Mouse (Mus musculus) thymus, adult 2 months (tissue): Measurements from ENCODE around the gene Gpr157. TPM values are rescaled to one million over a fixed set of nuclear protein-coding genes. Genes with fewer than 3 reads are reported as not detected.
A peak's percentile ranks its signal among the peaks of the same experiment; 100 is the strongest.

Experiments used
- DNase-seq: peaks from one replicate; pipeline ENCODE4 v3.0.0; 2021
- H3K27ac ChIP-seq: fragments of 200-500 bp; 2 replicates; pipeline ENCODE4 v1.5.1; 2012; ENCODE audit warnings: low read length, control low read depth; ENCODE audit not compliant: control insufficient read depth, insufficient read depth
- H3K27me3 ChIP-seq: fragments of 200-500 bp; 2 replicates; pipeline ENCODE4 v1.6.1; 2012; ENCODE audit warnings: mild to moderate bottlenecking, low read length, moderate library complexity, mixed read lengths; ENCODE audit not compliant: control insufficient read depth, insufficient read depth
- H3K36me3 ChIP-seq: fragments of 200-500 bp; 2 replicates; pipeline ENCODE4 v1.6.1; 2012; ENCODE audit warnings: mild to moderate bottlenecking, low read length, moderate library complexity; ENCODE audit not compliant: control insufficient read depth, insufficient read depth
- H3K4me1 ChIP-seq: fragments of 200-500 bp; replicated peaks from 2 replicates; pipeline ENCODE4 v1.6.1; 2012; ENCODE audit warnings: low read length; ENCODE audit not compliant: control insufficient read depth, insufficient read depth
- H3K4me3 ChIP-seq: fragments of 200-500 bp; 2 replicates; pipeline ENCODE4 v1.5.1; 2012; ENCODE audit warnings: mild to moderate bottlenecking, low read length, control low read depth, moderate library complexity; ENCODE audit not compliant: control insufficient read depth, insufficient read depth
- CTCF ChIP-seq: fragments of 200-500 bp; IDR thresholded peaks from 2 replicates; pipeline ENCODE4 v1.5.1; 2012; ENCODE audit warnings: mild to moderate bottlenecking, control low read depth, low read length, moderate library complexity, borderline replicate concordance; ENCODE audit not compliant: control insufficient read depth, poor library complexity, insufficient read depth; ENCODE audit errors: extremely low read depth
- POLR2A ChIP-seq: fragments of 200-500 bp; IDR thresholded peaks from 2 replicates; pipeline ENCODE4 v1.6.1; 2012; ENCODE audit warnings: mild to moderate bottlenecking, low read length, control low read depth, moderate library complexity; ENCODE audit not compliant: control insufficient read depth, poor library complexity, insufficient read depth; ENCODE audit errors: extremely low read depth
- WGBS: fragments of 180-500 bp; shearing (Covaris S2); methylation state at CpG from one replicate; pipeline ENCODE4 v1.1.7; 2018; 5-methylcytosine and 5-hydroxymethylcytosine counted together
- polyA plus RNA-seq: library from polyadenylated mRNA; depleted of rRNA; stranded (reverse); fragments of >200 nt; gene quantifications from 2 replicates; pipeline ENCODE4 v1.2.3, GENCODE M21; 2012

Gpr157 gene
- polyA plus RNA-seq, 1 experiment: 7.4 TPM

DNA sequence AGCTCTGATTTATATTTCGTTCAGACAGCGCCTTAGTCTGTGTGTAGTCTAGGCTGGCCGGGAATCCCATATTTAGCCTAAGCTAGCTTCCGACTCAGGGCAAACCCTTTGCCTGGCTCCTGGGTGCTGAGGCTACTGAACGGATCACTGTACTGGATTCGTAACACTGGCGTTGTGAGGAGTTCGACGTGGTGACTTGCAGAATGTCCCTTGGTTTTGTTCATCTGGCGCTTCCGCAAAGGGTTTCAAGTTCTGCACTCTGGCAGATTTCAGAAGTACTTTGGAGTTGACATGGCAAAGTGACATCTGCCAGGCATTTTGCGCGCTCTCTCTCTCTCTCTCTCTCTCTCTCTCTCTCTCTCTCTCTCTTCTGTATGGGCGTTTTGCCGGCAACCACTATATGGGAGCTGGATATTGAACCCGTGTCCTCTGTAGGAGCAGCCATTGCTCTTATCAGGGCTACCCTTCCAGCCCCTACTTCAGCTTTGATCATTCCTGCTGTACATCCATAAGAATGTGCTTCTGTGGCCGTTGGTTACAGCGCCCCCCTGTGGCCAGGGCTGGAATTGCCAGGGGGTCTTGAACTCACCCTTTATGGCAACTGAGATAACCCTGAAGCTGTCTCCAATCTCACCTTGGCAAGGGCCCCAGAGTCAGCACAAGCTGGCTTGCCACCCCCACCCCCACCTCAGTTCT, 4.9 kb downstream of the Gpr157 start:
- TF ChIP-seq POLR2A (no peak), CTCF (peak; percentile 89)
- peaks cover 19% of the 10 kb centered on the region for H3K4me1 ChIP-seq
- no peaks in the 10 kb centered on the region for H3K36me3 ChIP-seq
- H3K27me3 ChIP-seq: no peaks in the 10 kb centered on the region; the same call in 1 of the 2 replicates
- peak; percentile 54 for DNase-seq
- no peak overlapping the region for H3K4me3 ChIP-seq
- no peak overlapping the region for H3K27ac ChIP-seq
- WGBS: 92% methylated on average over 18 of the region's 18 CpGs

- WGBS: 75% methylated on average over 3 of the region's 3 CpGs
- Histone ChIP-seq H3K36me3 (no peaks in the 10 kb centered on the region), H3K4me3 (no peak overlapping the region), H3K27ac (no peak overlapping the region), H3K4me1 (peaks cover 18% of the 10 kb centered on the region), H3K27me3 (no peaks in the 10 kb centered on the region; the same call in 1 of the 2 replicates)
- TF ChIP-seq POLR2A (no peak), CTCF (peak; percentile 34)
- DNase-seq: no peak
Observed at GRCm38 (mm10) chr4:150092583-150092902, 5.4 kb downstream of the Gpr157 start.

DNA sequence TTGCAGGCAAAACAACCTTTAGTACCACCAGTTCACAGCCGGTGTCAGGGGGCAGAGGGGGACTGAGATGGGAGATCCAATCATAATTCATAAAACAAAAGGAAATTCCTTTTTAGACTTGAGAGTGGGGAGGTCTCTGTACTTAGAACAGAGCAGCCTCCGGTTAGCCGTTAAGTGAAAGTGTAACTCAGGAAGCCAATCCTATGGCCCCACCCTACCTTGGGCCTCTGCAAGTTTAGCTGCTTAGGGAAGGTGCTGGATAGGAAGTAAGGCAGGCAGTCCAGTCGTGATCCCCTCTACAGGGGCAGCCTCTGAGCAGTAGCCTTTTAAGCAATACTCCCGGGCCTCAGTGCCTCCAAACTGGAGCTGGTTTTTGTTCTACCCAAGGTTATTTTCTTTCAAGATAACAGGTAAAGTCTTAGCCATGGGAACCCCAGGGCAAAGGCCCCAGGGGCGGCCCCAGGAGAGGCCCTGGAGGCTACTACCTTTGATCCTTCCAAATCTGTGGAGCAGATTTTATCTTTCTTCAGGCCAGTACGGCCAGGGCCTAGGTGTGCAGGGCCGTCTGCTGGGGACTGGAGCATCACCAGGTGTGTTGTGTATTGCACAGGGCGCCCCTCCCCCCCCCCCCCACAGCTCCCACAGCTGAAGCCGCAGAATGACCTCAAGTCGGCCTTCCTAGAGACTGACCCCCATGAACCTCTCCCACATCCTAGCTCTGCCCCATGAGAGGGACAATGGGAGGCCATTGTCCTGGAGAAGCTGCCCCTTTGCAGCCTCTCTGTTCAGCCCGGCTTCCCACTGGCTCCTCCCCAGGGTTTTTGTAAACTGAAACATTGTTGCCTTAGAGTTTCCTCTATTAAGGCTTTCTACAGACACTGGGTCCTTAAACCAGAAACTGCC, 6.6 kb downstream of the Gpr157 start:
- no peak overlapping the region for H3K27ac ChIP-seq
- H3K27me3 ChIP-seq: no peaks in the 10 kb centered on the region
- WGBS: 51% methylated on average over 12 of the region's 12 CpGs
- peaks cover 8% of the 10 kb centered on the region for H3K4me1 ChIP-seq
- DNase-seq: no peak
- TF ChIP-seq POLR2A: no peak
- TF ChIP-seq CTCF: no peak
- H3K36me3 ChIP-seq: no peaks in the 10 kb centered on the region
- H3K4me3 ChIP-seq: no peak overlapping the region

GRCm38 (mm10) chr4:150094463-150094789, 7.3 kb downstream of the Gpr157 start:
- 99% methylated on average over 5 of the region's 5 CpGs for whole genome bisulfite sequencing
- TF ChIP-seq POLR2A: no peak
- TF ChIP-seq CTCF: no peak
- no peak for DNase-seq
- Histone ChIP-seq H3K4me1 (peaks cover 3% of the 10 kb centered on the region; the same call in 1 of the 2 replicates), H3K27me3 (no peaks in the 10 kb centered on the region), H3K27ac (no peak overlapping the region), H3K4me3 (no peak overlapping the region), H3K36me3 (no peaks in the 10 kb centered on the region)

GRCm38 (mm10) chr4:150096309-150096708, 9.1 kb downstream of the Gpr157 start:
- Histone ChIP-seq H3K27ac (no peak overlapping the region), H3K36me3 (no peaks in the 10 kb centered on the region), H3K27me3 (no peaks in the 10 kb centered on the region), H3K4me3 (no peak overlapping the region), H3K4me1 (peaks cover 3% of the 10 kb centered on the region; the same call in 1 of the 2 replicates)
- 65% methylated on average over 7 of the region's 7 CpGs for WGBS
- DNase-seq: no peak
- TF ChIP-seq POLR2A (no peak), CTCF (no peak)

- no peaks in the 10 kb centered on the region for H3K36me3 ChIP-seq
- H3K27me3 ChIP-seq: no peaks in the 10 kb centered on the region
- no peak overlapping the region for H3K27ac ChIP-seq
- TF ChIP-seq POLR2A (no peak), CTCF (no peak)
- DNase-seq: no peak
- peaks cover 3% of the 10 kb centered on the region; the same call in 1 of the 2 replicates for H3K4me1 ChIP-seq
- no peak overlapping the region for H3K4me3 ChIP-seq
- 66% methylated on average over 4 of the region's 4 CpGs for WGBS
Observed at GRCm38 (mm10) chr4:150097847-150098246, 10.7 kb downstream of the Gpr157 start.
